Mouse (Mus musculus) brain, embryonic 14.5 days (tissue): ENCODE results near the gene Tlnrd1.

ENCODE experiments used
- CTCF ChIP-seq: fragments of 200-500 bp; IDR thresholded peaks from 2 replicates; pipeline ENCODE4 v1.5.1; 2012; ENCODE audit warnings: inconsistent platforms, mild to moderate bottlenecking, moderate library complexity, borderline replicate concordance; ENCODE audit not compliant: insufficient read depth, insufficient read length; ENCODE audit errors: extremely low read depth
- POLR2A ChIP-seq: fragments of 200-500 bp; IDR thresholded peaks from 2 replicates; pipeline ENCODE4 v1.6.1; 2012; ENCODE audit warnings: mild to moderate bottlenecking, inconsistent platforms, borderline replicate concordance; ENCODE audit not compliant: poor library complexity, insufficient read depth, insufficient read length, severe bottlenecking; ENCODE audit errors: extremely low read depth

DNA sequence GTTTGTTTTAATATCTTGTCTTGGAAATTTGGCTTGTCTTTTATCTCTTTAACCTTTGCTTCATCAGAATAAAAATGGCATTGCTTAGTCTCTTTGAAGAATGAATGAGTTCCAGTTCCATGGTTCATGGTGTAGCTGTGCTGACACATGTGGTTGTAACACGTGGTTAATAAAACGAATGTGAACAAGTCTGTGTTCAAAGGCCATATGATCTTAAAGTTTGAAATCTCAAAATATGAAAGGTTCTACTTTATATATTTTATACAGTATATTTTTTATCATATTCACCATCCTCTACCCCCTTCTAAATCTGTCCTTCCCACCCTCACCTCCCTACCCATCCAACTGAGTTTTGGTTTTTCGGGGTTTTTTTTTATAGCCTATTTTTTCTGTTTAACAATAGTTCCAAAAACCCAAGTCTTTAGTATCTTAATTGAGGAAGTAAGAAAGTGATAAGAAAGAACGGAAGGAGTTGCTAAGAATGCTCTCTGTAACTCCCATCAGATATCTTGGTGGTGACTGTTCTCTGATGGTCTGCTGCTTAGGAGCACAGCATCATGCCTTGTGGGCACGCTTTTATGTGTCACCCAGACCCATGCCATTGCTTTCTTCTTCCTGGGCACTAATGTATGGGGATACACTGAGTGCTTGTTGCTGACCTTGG lies 12.1 kb upstream of the Tlnrd1 start:
- TF ChIP-seq CTCF (no peak), POLR2A (no peak)
